Mouse (Mus musculus) MEL (cell line): Measurements from ENCODE around the gene Pspc1. TPM values are rescaled to one million over a fixed set of nuclear protein-coding genes. Genes with fewer than 3 reads are reported as not detected.
A peak's percentile ranks its signal among the peaks of the same experiment; 100 is the strongest.

Source experiments
- DNase-seq: peaks from one replicate; pipeline ENCODE4 v3.0.0; 2011; ENCODE audit warnings: low read depth, low spot score
- H3K27ac ChIP-seq: 2 replicates; pipeline ENCODE4 v1.5.1; 2012; ENCODE audit warnings: low read depth, mild to moderate bottlenecking, control low read depth, low read length, moderate library complexity; ENCODE audit not compliant: control insufficient read depth
- H3K27me3 ChIP-seq, 2 experiments: fragments of 150-350 bp in 1 of 2; sonication (generic) in 1 of 2; 2 replicates each; pipeline ENCODE4 v1.6.1; 2012; ENCODE audit warnings: low read length in 2 of 2, mild to moderate bottlenecking in 2 of 2, improper control_type of control experiment in 1 of 2, moderate library complexity in 1 of 2; ENCODE audit not compliant: insufficient read depth in 2 of 2, control insufficient read depth in 1 of 2
- H3K36me3 ChIP-seq, 2 experiments: 2 replicates each; pipeline ENCODE4 v1.6.1; 2012 to 2014; ENCODE audit warnings: low read length in 2 of 2, improper control_type of control experiment in 1 of 2, inconsistent platforms in 1 of 2, mild to moderate bottlenecking in 1 of 2; ENCODE audit not compliant: insufficient read depth in 2 of 2, control insufficient read depth in 1 of 2
- H3K4me1 ChIP-seq, 2 experiments: fragments of 150-350 bp in 1 of 2; sonication (generic) in 1 of 2; 2 replicates each; pipeline ENCODE4 v1.6.1; 2012; ENCODE audit warnings: low read length in 2 of 2, improper control_type of control experiment in 1 of 2, mild to moderate bottlenecking in 1 of 2; ENCODE audit not compliant: insufficient read depth in 2 of 2, control insufficient read depth in 1 of 2
- H3K4me3 ChIP-seq, 2 experiments: fragments of 150-350 bp in 1 of 2; sonication (generic) in 1 of 2; 2 replicates each; pipeline ENCODE4 v1.5.1; 2012; ENCODE audit warnings: low read depth in 2 of 2, low read length in 2 of 2, mild to moderate bottlenecking in 2 of 2, moderate library complexity in 2 of 2, control low read depth in 1 of 2, improper control_type of control experiment in 1 of 2; ENCODE audit not compliant: control insufficient read depth in 1 of 2, insufficient read depth in 1 of 2
- H3K79me2 ChIP-seq: 2 replicates; pipeline ENCODE4 v1.6.1; 2012; ENCODE audit warnings: mild to moderate bottlenecking, low read length, moderate library complexity; ENCODE audit not compliant: control insufficient read depth, poor library complexity, insufficient read depth
- H3K9ac ChIP-seq: 2 replicates; pipeline ENCODE4 v1.6.1; 2012; ENCODE audit warnings: low read depth, mild to moderate bottlenecking, control low read depth, low read length, moderate library complexity; ENCODE audit not compliant: control insufficient read depth, poor library complexity, severe bottlenecking
- H3K9me3 ChIP-seq: fragments of 150-350 bp; sonication (generic); replicated peaks from 2 replicates; pipeline ENCODE4 v1.6.1; 2012; ENCODE audit warnings: mild to moderate bottlenecking, low read length, improper control_type of control experiment, moderate library complexity; ENCODE audit not compliant: insufficient read depth
- CTCF ChIP-seq, 3 experiments: IDR thresholded peaks in 2 of 3; conservative IDR thresholded peaks in 1 of 3; 2 replicates each; pipeline ENCODE4 v1.5.1; 2011 to 2012; ENCODE audit warnings: low read length in 3 of 3, low read depth in 2 of 3, mild to moderate bottlenecking in 2 of 3, improper control_type of control experiment in 1 of 3, inconsistent platforms in 1 of 3, mixed read lengths in 1 of 3, moderate library complexity in 1 of 3; ENCODE audit not compliant: control insufficient read depth in 1 of 3, insufficient read depth in 1 of 3, poor library complexity in 1 of 3, severe bottlenecking in 1 of 3
- EP300 ChIP-seq, 2 experiments: IDR thresholded peaks; 2 replicates each; pipeline ENCODE4 v1.6.1; 2011; ENCODE audit warnings: improper control_type of control experiment in 2 of 2, low read length in 2 of 2, low read depth in 1 of 2, mild to moderate bottlenecking in 1 of 2
- GATA1 ChIP-seq: IDR thresholded peaks from 2 replicates; pipeline ENCODE4 v1.6.1; 2011; ENCODE audit warnings: low read depth, low read length, improper control_type of control experiment
- HCFC1 ChIP-seq: IDR thresholded peaks from 2 replicates; pipeline ENCODE4 v1.6.1; 2012; ENCODE audit warnings: low read depth, mild to moderate bottlenecking, inconsistent platforms, low read length, improper control_type of control experiment, moderate library complexity
- JUND ChIP-seq: IDR thresholded peaks from 2 replicates; pipeline ENCODE4 v1.6.1; 2011; ENCODE audit warnings: low read depth, mild to moderate bottlenecking, improper control_type of control experiment, low read length
- KAT2A ChIP-seq: conservative IDR thresholded peaks from 2 replicates; pipeline ENCODE4 v1.6.1; 2012; ENCODE audit warnings: low read depth, low read length, improper control_type of control experiment, inconsistent platforms
- MAFK ChIP-seq: IDR thresholded peaks from 2 replicates; pipeline ENCODE4 v1.6.1; 2011; ENCODE audit warnings: low read depth, mild to moderate bottlenecking, low read length, improper control_type of control experiment, borderline replicate concordance
- MAX ChIP-seq: IDR thresholded peaks from 2 replicates; pipeline ENCODE4 v1.6.1; 2011; ENCODE audit warnings: low read length, improper control_type of control experiment
- MEF2A ChIP-seq: IDR thresholded peaks from 2 replicates; pipeline ENCODE4 v1.6.1; 2014; ENCODE audit warnings: low read depth, mild to moderate bottlenecking, inconsistent platforms, low read length, improper control_type of control experiment; ENCODE audit not compliant: poor library complexity, insufficient replicate concordance, severe bottlenecking; ENCODE audit errors: extremely low read depth
- MYC ChIP-seq: IDR thresholded peaks from 2 replicates; pipeline ENCODE4 v1.6.1; 2011; ENCODE audit warnings: low read depth, mild to moderate bottlenecking, low read length, improper control_type of control experiment, moderate library complexity
- NRF1 ChIP-seq: IDR thresholded peaks from 2 replicates; pipeline ENCODE4 v1.6.1; 2014; ENCODE audit warnings: low read depth, mild to moderate bottlenecking, inconsistent platforms, low read length, improper control_type of control experiment, moderate library complexity; ENCODE audit not compliant: poor library complexity, insufficient read depth, severe bottlenecking
- POLR2A ChIP-seq, 2 experiments: IDR thresholded peaks; 2 replicates each; pipeline ENCODE4 v1.6.1; 2011 to 2012; ENCODE audit warnings: low read length in 2 of 2, mild to moderate bottlenecking in 2 of 2, control low read depth in 1 of 2, improper control_type of control experiment in 1 of 2, low read depth in 1 of 2, moderate library complexity in 1 of 2; ENCODE audit not compliant: control insufficient read depth in 1 of 2, insufficient read depth in 1 of 2, poor library complexity in 1 of 2
- POLR2AphosphoS5 ChIP-seq: IDR thresholded peaks from 2 replicates; pipeline ENCODE4 v1.6.1; 2012; ENCODE audit warnings: low read depth, borderline replicate concordance, mild to moderate bottlenecking, inconsistent platforms, low read length, moderate library complexity, mixed read lengths
- RAD21 ChIP-seq: IDR thresholded peaks from 2 replicates; pipeline ENCODE4 v1.6.1; 2011; ENCODE audit warnings: mild to moderate bottlenecking, low read depth, low read length, improper control_type of control experiment
- RCOR1 ChIP-seq: IDR thresholded peaks from 2 replicates; pipeline ENCODE4 v1.6.1; 2012; ENCODE audit warnings: low read depth, mild to moderate bottlenecking, inconsistent platforms, low read length, improper control_type of control experiment
- SIN3A ChIP-seq: IDR thresholded peaks from 2 replicates; pipeline ENCODE4 v1.6.1; 2012; ENCODE audit warnings: low read length, improper control_type of control experiment, inconsistent platforms
- SMC3 ChIP-seq: IDR thresholded peaks from 2 replicates; pipeline ENCODE4 v1.6.1; 2011; ENCODE audit warnings: low read depth, low read length, improper control_type of control experiment
- TBP ChIP-seq: IDR thresholded peaks from 2 replicates; pipeline ENCODE4 v1.8.0; 2011; ENCODE audit warnings: low read depth, low read length, improper control_type of control experiment
- TCF12 ChIP-seq: IDR thresholded peaks from 2 replicates; pipeline ENCODE4 v1.6.1; 2014; ENCODE audit warnings: low read depth, mild to moderate bottlenecking, inconsistent platforms, low read length, improper control_type of control experiment, moderate library complexity
- UBTF ChIP-seq: IDR thresholded peaks from 2 replicates; pipeline ENCODE4 v1.6.1; 2012; ENCODE audit warnings: low read depth, mild to moderate bottlenecking, inconsistent platforms, low read length, improper control_type of control experiment, moderate library complexity, borderline replicate concordance; ENCODE audit not compliant: insufficient read depth
- USF1 ChIP-seq: IDR thresholded peaks from 2 replicates; pipeline ENCODE4 v1.6.1; 2014; ENCODE audit warnings: low read depth, mild to moderate bottlenecking, inconsistent platforms, low read length, improper control_type of control experiment, moderate library complexity
- ZKSCAN1 ChIP-seq: IDR thresholded peaks from 2 replicates; pipeline ENCODE4 v1.6.1; 2012; ENCODE audit warnings: low read depth, mild to moderate bottlenecking, inconsistent platforms, low read length, improper control_type of control experiment, moderate library complexity
- ZMIZ1 ChIP-seq: IDR thresholded peaks from 2 replicates; pipeline ENCODE4 v1.6.1; 2012; ENCODE audit warnings: low read depth, mild to moderate bottlenecking, inconsistent platforms, low read length, improper control_type of control experiment, moderate library complexity
- ZNF384 ChIP-seq: IDR thresholded peaks from 2 replicates; pipeline ENCODE4 v1.6.1; 2012; ENCODE audit warnings: low read depth, mild to moderate bottlenecking, inconsistent platforms, low read length, improper control_type of control experiment
- polyA plus RNA-seq, 2 experiments: library from polyadenylated mRNA; stranded (reverse) in 1 of 2; unstranded in 1 of 2; fragments of >175 nt in 1 of 2; fragments of >200 nt in 1 of 2; gene quantifications; 2 replicates each; pipeline versions ENCODE4 v1.2.1 to v1.2.4; 2012; ENCODE audit warnings: low replicate concordance in 2 of 2, low read depth in 1 of 2; ENCODE audit not compliant: insufficient read length in 2 of 2, insufficient read depth in 1 of 2, missing spikeins in 1 of 2
- total RNA-seq: library from RNA; depleted of rRNA; stranded (reverse); fragments of 300-350 nt; gene quantifications from 2 replicates; pipeline ENCODE4 v1.2.3, GENCODE M21; 2012

Gene Pspc1
- total and polyA plus RNA-seq, 3 experiments = 36.1 to 68.2 (median 48.8) TPM

GRCm38 (mm10) chr14:56817131-56817530, 39.0 kb upstream of the Pspc1 start:
- H3K36me3 ChIP-seq = peaks cover 0 to 10% of the 10 kb centered on the region in 2 experiments; a peak in 2 of 4 replicates
- TF ChIP-seq SMC3 = no peak
- TF ChIP-seq USF1 = no peak
- no peak for TF ChIP-seq NRF1
- no peak for TF ChIP-seq HCFC1
- TF ChIP-seq ZKSCAN1 = no peak
- no peak for TF ChIP-seq POLR2A (IDR thresholded peaks at IDR 0.05; ENCODE audit: control insufficient read depth in 1 of 2, insufficient read depth in 1 of 2, low read depth in 1 of 2, low read length in 2 of 2, poor library complexity in 1 of 2)
- TF ChIP-seq EP300 (IDR thresholded peaks at IDR 0.05; ENCODE audit: low read depth in 1 of 2, low read length in 2 of 2) = no peak
- no peak for TF ChIP-seq ZNF384
- no peak for TF ChIP-seq POLR2AphosphoS5
- no peaks in the 10 kb centered on the region for H3K9me3 ChIP-seq
- no peak overlapping the region for H3K9ac ChIP-seq
- no peak overlapping the region for H3K4me3 ChIP-seq
- no peaks in the 10 kb centered on the region for H3K27me3 ChIP-seq
- no peak overlapping the region for H3K27ac ChIP-seq
- no peak for DNase-seq
- no peaks in the 10 kb centered on the region; the same call in 1 of the 2 replicates for H3K79me2 ChIP-seq
- peaks cover 4 to 19% of the 10 kb centered on the region in 2 experiments for H3K4me1 ChIP-seq

GRCm38 (mm10) chr14:56816541-56816940, 38.4 kb upstream of the Pspc1 start:
- Histone ChIP-seq H3K9ac (no peak overlapping the region), H3K4me3 (no peak overlapping the region), H3K27ac (no peak overlapping the region), H3K27me3 (no peaks in the 10 kb centered on the region), H3K36me3 (peaks cover 0 to 10% of the 10 kb centered on the region in 2 experiments; a peak in 2 of 4 replicates), H3K79me2 (no peaks in the 10 kb centered on the region; the same call in 1 of the 2 replicates), H3K9me3 (no peaks in the 10 kb centered on the region), H3K4me1 (peaks cover 4 to 19% of the 10 kb centered on the region in 2 experiments)
- TF ChIP-seq TCF12 = peak; percentile 49; the same call in 1 of the 2 replicates
- TF ChIP-seq KAT2A = no peak
- no peak for TF ChIP-seq ZMIZ1
- TF ChIP-seq SIN3A = no peak
- no peak for TF ChIP-seq MYC
- no peak for TF ChIP-seq MEF2A
- no peak for TF ChIP-seq HCFC1
- TF ChIP-seq CTCF (IDR thresholded peaks at IDR 0.05 in 2 of 3, conservative IDR thresholded peaks at IDR 0.05 in 1 of 3; ENCODE audit: control insufficient read depth in 1 of 3, insufficient read depth in 1 of 3, low read depth in 2 of 3, low read length in 3 of 3, poor library complexity in 1 of 3, severe bottlenecking in 1 of 3) = no peak
- TF ChIP-seq JUND = no peak
- 0 out of 2 replicates have a peak, but pooled peaks have one; percentile 27 for TF ChIP-seq GATA1
- TF ChIP-seq EP300 (IDR thresholded peaks at IDR 0.05; ENCODE audit: low read depth in 1 of 2, low read length in 2 of 2) = peak in 1 of 2 experiments; percentile 30; a peak in 2 of 4 replicates
- TF ChIP-seq RAD21 = no peak
- TF ChIP-seq TBP = no peak
- TF ChIP-seq ZNF384 = no peak
- no peak for TF ChIP-seq USF1
- TF ChIP-seq MAFK = no peak
- TF ChIP-seq RCOR1 = no peak
- no peak for TF ChIP-seq UBTF
- TF ChIP-seq MAX = no peak
- no peak for DNase-seq
